Mouse (Mus musculus): ENCODE data around the gene Tubb2a. TPM values are rescaled to one million over a fixed set of nuclear protein-coding genes. Genes with fewer than 3 reads are reported as not detected.

Tubb2a gene
- total and polyA plus RNA-seq, 3 experiments: 17.6 to 43.0 (median 26.1) TPM

DNA sequence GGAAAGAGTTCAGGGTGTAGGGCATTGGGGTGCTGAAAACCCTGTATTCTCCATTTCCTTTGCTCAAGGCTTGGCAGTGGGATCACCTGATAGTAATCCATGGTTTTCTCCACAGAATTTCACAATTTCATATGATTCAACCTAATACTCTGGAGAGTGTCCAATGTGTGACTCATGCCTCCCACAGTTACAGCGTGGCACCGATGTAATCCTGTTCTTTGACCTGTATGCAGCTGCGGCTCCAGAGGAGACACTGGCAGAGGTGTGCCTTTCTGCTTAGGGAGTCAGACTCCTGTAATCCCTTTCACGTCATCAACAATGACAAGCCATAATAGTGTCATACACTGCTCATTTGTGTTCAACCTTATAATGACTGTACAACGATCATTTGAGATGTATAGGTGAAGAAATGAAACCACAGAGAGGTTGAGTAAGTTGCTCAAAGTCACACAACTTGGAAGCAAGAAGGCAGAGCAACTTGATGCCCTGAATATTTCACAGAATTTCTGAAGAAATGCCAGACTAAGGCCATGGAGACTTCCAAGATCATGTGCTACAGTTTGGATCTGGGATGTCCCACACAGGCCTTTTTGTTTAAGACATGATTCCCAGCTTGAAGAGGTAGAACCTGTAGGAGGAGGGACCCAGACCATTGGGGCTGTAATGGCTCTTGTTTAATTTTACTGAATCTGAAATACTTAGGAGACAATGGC lies 34.7 kb upstream of the Tubb2a start:
- Histone ChIP-seq H3K27ac (ENCODE audit: insufficient read depth, low read depth) (no peak overlapping the region), H3K4me3 (replicated peaks in 1 of 3; ENCODE audit: low read depth in 2 of 3, low read length in 2 of 3, poor library complexity in 1 of 3) (no peak overlapping the region), H3K79me2 (replicated peaks; ENCODE audit: control insufficient read depth, extremely low read depth, insufficient read depth, poor library complexity, severe bottlenecking) (no peaks in the 10 kb centered on the region), H3K4me1 (ENCODE audit: control insufficient read depth in 1 of 2, insufficient read depth in 2 of 2) (peaks cover 0 to 34% of the 10 kb centered on the region in 2 experiments; a peak in 2 of 4 replicates), H3K9ac (ENCODE audit: insufficient read depth, low read depth) (no peak overlapping the region), H3K4me2 (ENCODE audit: insufficient read depth, low read depth, poor library complexity, severe bottlenecking) (no peak overlapping the region), H3K36me3 (replicated peaks in 1 of 2; ENCODE audit: control insufficient read depth in 1 of 2, insufficient read depth in 1 of 2, low read length in 1 of 2) (no peaks in the 10 kb centered on the region), H3K27me3 (replicated peaks) (no peaks in the 10 kb centered on the region), H3K9me3 (replicated peaks; ENCODE audit: low read length) (no peaks in the 10 kb centered on the region)
- no peak for DNase-seq (ENCODE audit: extremely low read depth)
- TF ChIP-seq USF1 (IDR thresholded peaks at IDR 0.05; ENCODE audit: low read depth, low read length) (no peak), MYC (IDR thresholded peaks at IDR 0.05; ENCODE audit: low read depth, low read length) (no peak), ZKSCAN1 (IDR thresholded peaks at IDR 0.05; ENCODE audit: borderline replicate concordance, low read depth, low read length) (no peak)
- in situ Hi-C loops (cut with MboI; ENCODE audit: low pct_ligation_motif_present, low pct_unique_long_range_greater_than_20kb, low sequenced_read_pairs) (no loop called here), dilution Hi-C loops (cut with MboI; ENCODE audit: extremely low pct_ligation_motif_present, extremely low pct_unique_long_range_greater_than_20kb, low sequenced_read_pairs) (no loop called here)

- Histone ChIP-seq H3K79me2 (replicated peaks; ENCODE audit: control insufficient read depth, extremely low read depth, insufficient read depth, poor library complexity, severe bottlenecking) (no peaks in the 10 kb centered on the region), H3K4me3 (replicated peaks in 1 of 3; ENCODE audit: low read depth in 2 of 3, low read length in 2 of 3, poor library complexity in 1 of 3) (no peak overlapping the region), H3K36me3 (replicated peaks in 1 of 2; ENCODE audit: control insufficient read depth in 1 of 2, insufficient read depth in 1 of 2, low read length in 1 of 2) (no peaks in the 10 kb centered on the region), H3K27ac (ENCODE audit: insufficient read depth, low read depth) (no peak overlapping the region), H3K9ac (ENCODE audit: insufficient read depth, low read depth) (no peak overlapping the region), H3K27me3 (replicated peaks) (no peaks in the 10 kb centered on the region), H3K4me1 (ENCODE audit: control insufficient read depth in 1 of 2, insufficient read depth in 2 of 2) (peaks cover 0 to 39% of the 10 kb centered on the region in 2 experiments; a peak in 3 of 4 replicates), H3K9me3 (replicated peaks; ENCODE audit: low read length) (no peaks in the 10 kb centered on the region), H3K4me2 (ENCODE audit: insufficient read depth, low read depth, poor library complexity, severe bottlenecking) (no peak overlapping the region)
- dilution Hi-C loops (cut with MboI; ENCODE audit: extremely low pct_ligation_motif_present, extremely low pct_unique_long_range_greater_than_20kb, low sequenced_read_pairs) (no loop called here), in situ Hi-C loops (cut with MboI; ENCODE audit: low pct_ligation_motif_present, low pct_unique_long_range_greater_than_20kb, low sequenced_read_pairs) (no loop called here)
- TF ChIP-seq MAX (IDR thresholded peaks at IDR 0.05; ENCODE audit: low read length) (no peak), ZKSCAN1 (IDR thresholded peaks at IDR 0.05; ENCODE audit: borderline replicate concordance, low read depth, low read length) (no peak), SIN3A (IDR thresholded peaks at IDR 0.05; ENCODE audit: low read length) (no peak)
- no peak for DNase-seq (ENCODE audit: extremely low read depth)
Observed at GRCm38 (mm10) chr13:34111878-34112277, 34.1 kb upstream of the Tubb2a start.

GRCm38 (mm10) chr13:34111019-34111418 lies 33.2 kb upstream of the Tubb2a start:
- DNase-seq (ENCODE audit: extremely low read depth): no peak
- dilution Hi-C loops (cut with MboI; ENCODE audit: extremely low pct_ligation_motif_present, extremely low pct_unique_long_range_greater_than_20kb, low sequenced_read_pairs): no loop called here
- no peak for TF ChIP-seq ELF1 (IDR thresholded peaks at IDR 0.05; ENCODE audit: low read depth, low read length)
- Histone ChIP-seq H3K27me3 (replicated peaks) (no peaks in the 10 kb centered on the region), H3K79me2 (replicated peaks; ENCODE audit: control insufficient read depth, extremely low read depth, insufficient read depth, poor library complexity, severe bottlenecking) (no peaks in the 10 kb centered on the region), H3K27ac (ENCODE audit: insufficient read depth, low read depth) (no peak overlapping the region), H3K9ac (ENCODE audit: insufficient read depth, low read depth) (no peak overlapping the region), H3K4me3 (replicated peaks in 1 of 3; ENCODE audit: low read depth in 2 of 3, low read length in 2 of 3, poor library complexity in 1 of 3) (no peak overlapping the region), H3K4me2 (ENCODE audit: insufficient read depth, low read depth, poor library complexity, severe bottlenecking) (no peak overlapping the region), H3K4me1 (ENCODE audit: control insufficient read depth in 1 of 2, insufficient read depth in 2 of 2) (peaks cover 3 to 41% of the 10 kb centered on the region in 2 experiments; a peak in 3 of 4 replicates), H3K36me3 (replicated peaks in 1 of 2; ENCODE audit: control insufficient read depth in 1 of 2, insufficient read depth in 1 of 2, low read length in 1 of 2) (no peaks in the 10 kb centered on the region), H3K9me3 (replicated peaks; ENCODE audit: low read length) (no peaks in the 10 kb centered on the region)
- in situ Hi-C loops (cut with MboI; ENCODE audit: low pct_ligation_motif_present, low pct_unique_long_range_greater_than_20kb, low sequenced_read_pairs): no loop called here
